Mouse (Mus musculus) midbrain, embryonic 11.5 days (tissue): ENCODE data around the gene Scn1b. TPM values are rescaled to one million over a fixed set of nuclear protein-coding genes. Genes with fewer than 3 reads are reported as not detected.

Source experiments
- ATAC-seq: fragments of 200-750 bp; cut with Nextera tagmentation; 2 replicates; pipeline ENCODE4 v1.8.0; 2017; ENCODE audit warnings: moderate TSS enrichment, moderate library complexity; ENCODE audit not compliant: low FRiP score
- DNase-seq: peaks from one replicate; pipeline ENCODE4 v3.0.0; 2015; ENCODE audit warnings: low spot score; ENCODE audit errors: missing footprints
- H3K27ac ChIP-seq: fragments of 300-500 bp; sonication (generic); 2 replicates; pipeline ENCODE4 v1.5.1; 2014; ENCODE audit warnings: low read depth, low read length
- H3K27me3 ChIP-seq: fragments of 300-500 bp; sonication (generic); 2 replicates; pipeline ENCODE4 v1.6.1; 2014; ENCODE audit warnings: mild to moderate bottlenecking, low read length, moderate library complexity, mixed read lengths; ENCODE audit not compliant: control insufficient read depth, insufficient read depth
- H3K36me3 ChIP-seq: fragments of 300-500 bp; sonication (generic); 2 replicates; pipeline ENCODE4 v1.6.1; 2014; ENCODE audit warnings: mild to moderate bottlenecking, low read length, moderate library complexity, mixed read lengths; ENCODE audit not compliant: control insufficient read depth, insufficient read depth
- H3K4me1 ChIP-seq: fragments of 300-500 bp; sonication (generic); 2 replicates; pipeline ENCODE4 v1.6.1; 2014; ENCODE audit warnings: low read length; ENCODE audit not compliant: control insufficient read depth, insufficient read depth
- H3K4me2 ChIP-seq: fragments of 300-500 bp; sonication (generic); 2 replicates; pipeline ENCODE4 v1.6.1; 2014; ENCODE audit warnings: mild to moderate bottlenecking, moderate library complexity
- H3K4me3 ChIP-seq: fragments of 300-500 bp; sonication (generic); 2 replicates; pipeline ENCODE4 v1.5.1; 2014; ENCODE audit warnings: low read depth, low read length
- H3K9ac ChIP-seq: fragments of 300-500 bp; sonication (generic); 2 replicates; pipeline ENCODE4 v1.6.1; 2014; ENCODE audit warnings: low read length
- H3K9me3 ChIP-seq: fragments of 300-500 bp; sonication (generic); 2 replicates; pipeline ENCODE4 v1.6.1; 2016; ENCODE audit warnings: low read length; ENCODE audit not compliant: control insufficient read depth
- WGBS: fragments of 180-500 bp; shearing (Covaris S2); extraction: QIAGEN DNeasy Blood & Tissue Kit; methylation state at CpG from one replicate; pipeline ENCODE4 v1.1.7; 2014; 5-methylcytosine and 5-hydroxymethylcytosine counted together
- polyA plus RNA-seq: library from polyadenylated mRNA; unstranded; fragments of >200 nt; fragmentation: Nextera tagmentation; extraction: Ambion mirVana; gene quantifications from 2 replicates; pipeline ENCODE4 v1.2.1, GENCODE M21; 2014

Gene Scn1b
- polyA plus RNA-seq, 1 experiment from 2014 or later = 1.1 TPM

DNA sequence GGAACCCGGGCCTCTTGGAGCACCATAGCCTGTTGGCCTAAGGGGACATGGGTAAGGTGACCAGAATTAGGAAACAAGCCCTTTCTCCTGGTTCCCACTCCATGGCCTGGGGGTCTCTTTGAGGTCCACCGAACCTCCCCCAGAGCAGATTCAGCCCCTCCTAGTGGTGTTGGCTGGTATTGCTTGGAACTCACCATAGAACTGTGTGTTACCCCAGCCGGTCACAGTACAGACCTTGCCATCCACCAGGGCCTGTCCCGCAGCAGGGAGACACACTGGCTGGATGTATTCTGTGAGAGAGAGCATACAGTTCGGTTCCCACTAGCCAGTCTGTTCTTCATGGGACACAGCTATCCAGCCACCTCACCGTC, 27.2 kb downstream of the Scn1b start:
- H3K4me3 ChIP-seq = no peak overlapping the region

DNA sequence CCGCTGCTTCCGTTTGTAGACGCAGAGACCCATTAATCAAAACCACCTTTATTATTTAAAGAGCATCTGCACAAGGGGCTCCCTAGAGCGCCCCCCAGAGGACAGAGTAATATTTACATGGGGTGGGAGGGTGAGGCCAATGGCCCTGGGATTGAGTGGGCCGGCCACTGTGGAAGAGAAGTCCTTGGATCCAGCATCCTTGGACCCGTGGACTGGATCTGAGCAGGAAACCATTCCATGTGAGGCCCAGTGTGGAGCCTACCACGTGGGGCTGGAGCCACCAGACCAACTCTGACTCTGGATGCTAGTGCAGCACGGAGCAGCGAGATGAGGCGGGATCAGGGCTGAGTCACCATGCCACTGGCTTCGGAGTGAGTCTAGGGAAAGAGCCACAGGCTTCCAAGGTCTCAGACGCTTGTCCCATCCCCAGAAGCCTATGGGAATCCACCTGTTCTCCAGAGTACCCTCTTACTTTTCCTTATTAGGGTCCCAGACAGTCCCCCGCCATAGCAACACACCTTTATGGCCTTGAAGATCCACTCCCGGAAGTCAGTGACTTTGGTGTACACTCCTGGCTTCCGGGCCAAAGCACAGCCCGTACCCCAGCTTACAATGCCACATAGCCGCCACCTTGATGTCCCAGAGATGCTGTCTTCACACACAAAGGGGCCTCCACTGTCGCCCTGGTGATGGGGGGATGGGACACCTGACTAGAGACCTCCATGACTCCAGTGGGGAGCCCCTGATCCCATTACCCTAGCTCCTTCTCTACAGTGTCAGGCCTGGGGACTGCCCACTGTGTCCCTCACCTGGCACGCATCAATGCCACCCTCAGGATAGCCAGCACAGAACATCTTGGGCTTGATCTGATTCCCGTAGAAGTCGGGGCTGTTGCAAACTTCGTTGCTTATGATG, 27.8 kb downstream of the Scn1b start:
- Histone ChIP-seq H3K27ac (no peak overlapping the region), H3K4me2 (no peak overlapping the region), H3K36me3 (no peaks in the 10 kb centered on the region), H3K4me1 (no peaks in the 10 kb centered on the region), H3K9ac (no peak overlapping the region), H3K9me3 (no peaks in the 10 kb centered on the region), H3K4me3 (no peak overlapping the region), H3K27me3 (no peaks in the 10 kb centered on the region)
- no peak for DNase-seq
- WGBS = 81% methylated on average over 22 of the region's 22 CpGs
- no peak for ATAC-seq

More for the DNA sequence above, 27.2 kb downstream of the Scn1b start:
- Histone ChIP-seq H3K9ac (no peak overlapping the region), H3K36me3 (no peaks in the 10 kb centered on the region), H3K4me1 (no peaks in the 10 kb centered on the region), H3K4me2 (no peak overlapping the region), H3K27me3 (no peaks in the 10 kb centered on the region), H3K27ac (no peak overlapping the region), H3K9me3 (no peaks in the 10 kb centered on the region)
- DNase-seq (no peak), ATAC-seq (no peak)
- 81% methylated on average over 6 of the region's 6 CpGs for WGBS

DNA sequence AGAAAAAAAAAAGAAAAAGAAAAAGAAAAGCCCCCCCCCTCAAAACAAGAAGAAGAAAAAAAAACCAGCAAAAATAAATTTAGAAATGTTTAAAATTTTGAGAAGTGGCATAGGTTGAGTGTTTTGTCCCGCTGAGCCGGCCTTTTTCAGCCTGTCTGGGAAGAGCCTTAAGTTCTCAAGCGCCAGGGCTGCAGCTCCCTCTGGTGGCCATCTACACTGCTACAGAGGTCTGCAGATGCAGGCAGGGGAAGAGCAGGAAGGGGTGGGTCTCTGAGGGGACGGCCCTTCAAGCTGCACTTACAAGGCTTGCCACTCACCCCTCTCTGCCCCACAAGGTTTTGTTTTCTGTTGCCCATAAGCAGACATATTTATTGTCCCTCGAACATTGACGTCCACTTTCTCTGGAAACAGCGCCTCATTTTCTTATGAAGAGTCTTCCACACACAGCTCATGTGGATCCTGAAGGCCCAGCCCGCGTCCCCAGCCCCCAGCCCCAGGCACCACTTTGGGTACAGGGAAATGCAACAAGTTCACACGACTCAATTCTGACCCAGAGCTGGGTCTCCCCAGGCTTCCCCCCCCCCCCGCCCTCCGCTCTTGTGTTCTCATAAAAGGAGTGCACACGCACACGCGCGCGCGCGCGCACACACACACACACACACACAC, 29.1 kb downstream of the Scn1b start:
- no peaks in the 10 kb centered on the region for H3K4me1 ChIP-seq
- no peaks in the 10 kb centered on the region for H3K27me3 ChIP-seq
- H3K27ac ChIP-seq = no peak overlapping the region
- WGBS = 40% methylated on average over 20 of the region's 20 CpGs
- no peaks in the 10 kb centered on the region for H3K36me3 ChIP-seq
- peak; percentile 95 for ATAC-seq
- H3K9me3 ChIP-seq = no peaks in the 10 kb centered on the region
- H3K4me2 ChIP-seq = peak overlapping the region; percentile 31
- peak; percentile 99 for DNase-seq
- H3K9ac ChIP-seq = no peak overlapping the region
- H3K4me3 ChIP-seq = no peak overlapping the region

GRCm38 (mm10) chr7:31096892-31097564, 29.8 kb downstream of the Scn1b start:
- Histone ChIP-seq H3K9me3 (no peaks in the 10 kb centered on the region), H3K9ac (no peak overlapping the region), H3K27ac (no peak overlapping the region), H3K4me3 (no peak overlapping the region), H3K27me3 (no peaks in the 10 kb centered on the region), H3K4me1 (no peaks in the 10 kb centered on the region), H3K36me3 (no peaks in the 10 kb centered on the region), H3K4me2 (no peak overlapping the region)
- ATAC-seq (no peak), DNase-seq (no peak)
- WGBS = 75% methylated on average over 9 of the region's 9 CpGs

DNA sequence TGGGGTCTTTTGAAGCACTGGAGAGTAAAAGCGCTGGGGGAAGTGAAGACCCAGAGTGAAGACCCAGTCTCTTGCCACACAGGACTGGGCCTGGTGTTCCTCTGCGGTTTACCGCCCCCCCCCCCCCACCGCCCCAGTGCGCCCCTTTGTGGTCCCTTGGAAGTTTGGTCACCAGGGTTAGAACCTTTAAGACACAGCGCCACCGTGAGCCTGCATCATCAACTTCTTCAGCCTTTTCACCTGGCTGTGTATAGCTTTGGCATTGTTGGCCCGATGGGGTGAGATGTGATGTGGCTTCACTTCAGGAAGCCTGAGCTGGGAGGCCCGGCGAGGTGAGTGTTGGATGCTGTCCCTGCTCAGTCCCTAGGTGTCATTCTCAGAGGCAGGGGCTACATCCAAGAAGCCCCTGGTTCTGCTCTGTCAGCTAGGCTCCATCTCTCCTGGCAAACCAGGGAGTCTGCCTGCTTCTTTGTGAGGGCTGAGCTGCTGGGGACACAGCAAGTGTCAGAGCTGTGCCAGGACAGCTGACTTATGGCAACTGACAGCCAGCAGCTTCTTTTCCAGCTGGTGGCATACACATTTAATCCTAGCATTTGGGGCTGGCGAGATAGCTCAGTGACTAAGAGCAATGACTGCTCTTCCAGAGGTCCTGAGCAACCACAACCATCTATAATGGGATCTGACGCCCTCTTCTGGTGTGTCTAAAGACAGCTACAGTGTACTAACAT, 31.9 kb downstream of the Scn1b start:
- H3K4me3 ChIP-seq = no peak overlapping the region
- no peak for DNase-seq
- WGBS = 29% methylated on average over 12 of the region's 12 CpGs

GRCm38 (mm10) chr7:31089721-31090120, 37.1 kb downstream of the Scn1b start:
- H3K36me3 ChIP-seq = no peaks in the 10 kb centered on the region
- no peak overlapping the region for H3K4me2 ChIP-seq
- no peak overlapping the region for H3K4me3 ChIP-seq
- ATAC-seq (no peak), DNase-seq (no peak)
- no peak overlapping the region for H3K9ac ChIP-seq
- peaks cover 4% of the 10 kb centered on the region; the same call in 1 of the 2 replicates for H3K4me1 ChIP-seq
- no peaks in the 10 kb centered on the region for H3K27me3 ChIP-seq
- H3K9me3 ChIP-seq = no peaks in the 10 kb centered on the region
- H3K27ac ChIP-seq = no peak overlapping the region
- WGBS = 93% methylated on average over 2 of the region's 2 CpGs

More for the DNA sequence above, 31.9 kb downstream of the Scn1b start:
- ATAC-seq = no peak
- no peaks in the 10 kb centered on the region for H3K36me3 ChIP-seq
- no peak overlapping the region for H3K9ac ChIP-seq
- no peaks in the 10 kb centered on the region for H3K4me1 ChIP-seq
- no peak overlapping the region for H3K4me2 ChIP-seq
- no peak overlapping the region for H3K27ac ChIP-seq
- no peaks in the 10 kb centered on the region for H3K9me3 ChIP-seq
- no peaks in the 10 kb centered on the region for H3K27me3 ChIP-seq

- Histone ChIP-seq H3K4me1 (peaks cover 4% of the 10 kb centered on the region; the same call in 1 of the 2 replicates), H3K4me2 (no peak overlapping the region), H3K36me3 (no peaks in the 10 kb centered on the region), H3K27ac (no peak overlapping the region), H3K9ac (no peak overlapping the region), H3K9me3 (no peaks in the 10 kb centered on the region), H3K4me3 (no peak overlapping the region), H3K27me3 (no peaks in the 10 kb centered on the region)
- DNase-seq (no peak), ATAC-seq (no peak)
- WGBS = 67% methylated on average over 3 of the region's 3 CpGs
Observed at GRCm38 (mm10) chr7:31088206-31088605, 38.6 kb downstream of the Scn1b start.

DNA sequence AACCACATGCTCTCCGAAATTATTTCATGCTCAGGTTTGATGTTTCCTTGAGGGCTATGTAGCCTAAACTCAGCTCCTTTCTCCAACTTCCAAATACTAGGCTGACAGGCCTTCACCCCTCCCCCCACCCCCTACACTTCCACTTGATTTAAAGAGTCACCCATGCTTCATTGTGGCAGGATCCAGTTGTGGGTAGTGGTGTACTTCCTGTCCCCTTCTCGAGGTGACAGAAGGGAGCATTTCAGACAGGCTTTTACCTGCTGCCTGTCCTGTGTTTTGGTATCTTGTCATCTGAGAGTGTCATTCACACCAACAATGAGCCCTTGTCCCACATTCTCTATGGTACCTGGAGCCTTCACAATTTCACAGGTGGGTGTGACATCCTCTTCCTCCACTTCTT, 39.5 kb downstream of the Scn1b start:
- Histone ChIP-seq H3K9me3 (no peaks in the 10 kb centered on the region), H3K4me2 (no peak overlapping the region), H3K27ac (no peak overlapping the region), H3K4me1 (peaks cover 4% of the 10 kb centered on the region; the same call in 1 of the 2 replicates), H3K36me3 (no peaks in the 10 kb centered on the region), H3K4me3 (no peak overlapping the region), H3K9ac (no peak overlapping the region), H3K27me3 (no peaks in the 10 kb centered on the region)
- ATAC-seq (no peak), DNase-seq (no peak)
- WGBS = 83% methylated on average over 2 of the region's 2 CpGs
